Mouse (Mus musculus): ENCODE results near the gene Clec4d. TPM values are rescaled to one million over a fixed set of nuclear protein-coding genes. Genes with fewer than 3 reads are reported as not detected.

Clec4d gene
- polyA plus RNA-seq (2015; fragmentation: Illumina TruSeq; extraction: RNeasy Lipid Tissue Mini Kit (QIAGEN cat#74804); ENCODE audit: insufficient read depth, low read depth, low replicate concordance), result not detected

DNA sequence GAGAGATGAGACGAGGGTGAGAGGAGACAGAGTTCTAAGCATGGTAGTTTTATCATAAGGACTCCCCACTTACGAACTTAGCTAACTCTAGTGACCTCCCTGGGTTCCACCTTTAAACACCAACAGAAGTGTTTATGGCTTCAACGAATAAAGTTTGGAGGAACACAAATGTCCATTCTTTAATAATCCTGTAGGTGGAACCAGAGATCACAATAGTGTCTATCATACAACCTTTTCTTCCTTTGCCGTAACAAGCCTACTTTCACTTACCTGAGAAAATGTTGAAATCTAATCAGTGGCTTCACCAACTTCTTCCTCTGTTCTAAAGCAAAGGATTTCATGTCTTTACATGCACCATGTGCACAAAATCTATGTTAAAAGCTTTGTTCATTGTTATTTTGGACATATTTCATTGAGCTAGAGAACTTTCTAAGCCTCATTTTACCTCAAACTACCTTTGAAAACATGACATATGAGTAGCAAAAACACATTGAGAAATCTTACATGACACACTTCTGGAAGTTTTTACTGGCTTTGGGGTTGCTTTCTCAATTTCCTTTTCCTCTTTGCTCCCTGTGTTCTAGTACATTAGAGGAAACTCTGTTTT lies at the start of gene Clec4d:
Gene Clec4d (plus strand): TSS at position 557 of the 607 bp plus-strand sequence.

GRCm38 (mm10) chr6:123229644-123230043 lies 32.3 kb upstream of the Clec4d start, which contains the start of gene Clec4n:
Clec4n (plus strand) TSS chr6:123229843.

DNA sequence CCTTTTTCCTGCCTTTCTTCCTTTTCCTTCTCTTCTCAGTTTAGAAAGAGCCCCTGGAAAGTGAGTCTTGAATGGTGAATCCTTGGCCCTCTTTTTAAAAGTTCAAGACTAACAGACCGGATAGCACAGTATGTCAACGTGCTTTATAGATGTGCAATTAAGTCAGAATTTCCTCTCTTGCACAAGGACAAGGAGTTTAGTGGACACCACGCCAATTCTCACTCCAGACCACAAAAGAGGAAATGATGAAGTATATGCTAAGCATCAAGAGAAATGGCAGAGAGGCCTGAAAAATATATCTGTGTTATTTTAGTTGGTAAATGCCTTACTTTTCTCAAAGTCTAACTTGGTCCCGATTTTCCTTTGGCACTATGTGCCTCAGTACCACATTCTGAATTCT lies 27.8 kb downstream of the Clec4d start, which contains the start of gene Clec4e:
Gene Clec4e (minus strand): TSS at position 118 of the 400 bp plus-strand sequence.

DNA sequence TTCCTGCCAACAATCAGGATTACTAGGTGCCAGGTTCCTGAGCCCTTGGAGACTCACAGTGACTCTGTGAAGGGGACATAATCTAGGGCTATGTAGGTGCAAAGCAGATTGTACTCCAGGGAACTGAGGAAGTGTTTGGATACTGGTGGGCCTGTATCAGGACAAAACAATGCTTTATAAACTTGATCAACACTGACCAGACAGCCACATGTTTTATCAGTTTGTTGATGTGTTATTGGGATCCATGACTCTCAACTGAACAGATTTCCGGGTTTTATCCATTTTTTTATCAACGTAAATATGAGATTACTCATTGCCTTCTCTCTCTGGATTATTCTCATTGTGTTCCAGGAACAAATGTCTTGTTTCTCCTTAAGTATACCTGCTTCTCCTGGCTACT lies 46.1 kb downstream of the Clec4d start, which contains the start of gene Vmn2r19:
Gene Vmn2r19 (plus strand): TSS at position 301 of the 400 bp plus-strand sequence.

Other genes starting within 250 kb of the Clec4d start
- gene Clec4b1, start 212.1 kb upstream of the Clec4d start, polyA plus RNA-seq (2015; fragmentation: Illumina TruSeq; extraction: RNeasy Lipid Tissue Mini Kit (QIAGEN cat#74804); ENCODE audit: insufficient read depth, low read depth, low replicate concordance), result not detected
- gene Clec4a2, start 155.7 kb upstream of the Clec4d start, polyA plus RNA-seq (2015; fragmentation: Illumina TruSeq; extraction: RNeasy Lipid Tissue Mini Kit (QIAGEN cat#74804); ENCODE audit: insufficient read depth, low read depth, low replicate concordance), result 1.5 TPM
- gene Clec4b2, start 89.2 kb upstream of the Clec4d start, polyA plus RNA-seq (2015; fragmentation: Illumina TruSeq; extraction: RNeasy Lipid Tissue Mini Kit (QIAGEN cat#74804); ENCODE audit: insufficient read depth, low read depth, low replicate concordance), result not detected
- not detected for gene Clec4n, start 32.3 kb upstream of the Clec4d start, polyA plus RNA-seq (2015; fragmentation: Illumina TruSeq; extraction: RNeasy Lipid Tissue Mini Kit (QIAGEN cat#74804); ENCODE audit: insufficient read depth, low read depth, low replicate concordance)
- not detected for gene Clec4e, start 27.8 kb downstream of the Clec4d start, polyA plus RNA-seq (2015; fragmentation: Illumina TruSeq; extraction: RNeasy Lipid Tissue Mini Kit (QIAGEN cat#74804); ENCODE audit: insufficient read depth, low read depth, low replicate concordance)
- not detected for gene Vmn2r19, start 46.2 kb downstream of the Clec4d start, polyA plus RNA-seq (2015; fragmentation: Illumina TruSeq; extraction: RNeasy Lipid Tissue Mini Kit (QIAGEN cat#74804); ENCODE audit: insufficient read depth, low read depth, low replicate concordance)
- not detected for gene Vmn2r20, start 156.0 kb downstream of the Clec4d start, polyA plus RNA-seq (2015; fragmentation: Illumina TruSeq; extraction: RNeasy Lipid Tissue Mini Kit (QIAGEN cat#74804); ENCODE audit: insufficient read depth, low read depth, low replicate concordance)

Data from pancreas, adult 10 weeks (tissue).